7 mouse cellular contexts compared by ENCODE assay signal in the genomic region with DNA sequence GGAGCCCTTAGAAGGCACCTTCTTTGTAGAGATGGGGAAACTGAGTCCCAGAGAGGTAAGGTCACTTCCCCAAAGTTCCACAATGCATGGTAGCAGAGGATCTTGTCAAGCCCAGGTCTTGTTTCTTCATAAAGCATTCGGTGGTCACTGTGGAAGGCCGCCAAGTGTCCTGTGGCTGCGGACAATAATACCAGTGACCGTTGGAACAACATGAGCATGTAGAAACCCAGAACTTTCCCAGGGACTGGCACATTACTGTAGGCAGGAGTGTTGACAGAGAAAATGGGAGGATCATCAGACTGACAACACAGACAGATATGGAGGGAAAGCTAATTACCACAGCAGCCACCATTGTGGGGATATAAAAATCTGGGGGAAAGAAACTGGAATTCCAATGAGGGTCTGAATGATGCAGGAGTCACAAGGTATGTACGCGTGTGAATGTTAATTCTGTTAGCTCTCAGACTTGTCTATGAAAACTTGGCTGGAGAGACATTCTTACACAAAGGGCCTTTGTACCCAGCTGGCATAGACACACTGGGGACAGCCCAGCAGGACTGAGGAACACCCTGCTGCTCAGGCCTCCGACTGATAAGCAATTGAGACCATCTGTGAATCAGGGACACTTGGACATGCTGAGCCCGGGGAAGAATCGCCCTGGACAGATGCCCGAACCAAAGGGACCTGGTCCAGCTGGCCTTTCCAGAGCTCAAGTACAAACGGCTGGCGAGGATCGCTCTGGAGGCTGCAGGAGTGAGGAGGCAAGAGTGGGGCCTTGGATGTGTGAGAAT. TPM values are rescaled to one million over a fixed set of nuclear protein-coding genes. Genes with fewer than 3 reads are reported as not detected.
DNase-seq lines count a peak whose midpoint lies in the region; ATAC-seq lines count a peak whose summit lies in the region.

No protein-coding gene starts in this region.

- H3K27ac ChIP-seq in intestine, embryonic 15.5 days = no peak overlapping the region
- peak overlapping the region; percentile 64 for H3K27ac ChIP-seq in lung, embryonic 16.5 days (ENCODE audit: low read length)

- H3K9me3 ChIP-seq in intestine, embryonic 15.5 days = no peaks in the 10 kb centered on the region
- no peaks in the 10 kb centered on the region for H3K9me3 ChIP-seq in lung, embryonic 16.5 days (ENCODE audit: control insufficient read depth, low read length)

- WGBS in intestine, embryonic 15.5 days = 76% methylated on average over 13 of the region's 13 CpGs
- 44% methylated on average over 13 of the region's 13 CpGs for WGBS in lung, embryonic 16.5 days

- no peak overlapping the region for H3K9ac ChIP-seq in intestine, embryonic 15.5 days
- no peak overlapping the region for H3K9ac ChIP-seq in lung, embryonic 16.5 days (ENCODE audit: low read length)

- no peak overlapping the region for H3K4me2 ChIP-seq in intestine, embryonic 15.5 days (replicated peaks)
- no peak overlapping the region for H3K4me2 ChIP-seq in lung, embryonic 16.5 days (ENCODE audit: low read depth, low read length)

- H3K27me3 ChIP-seq in intestine, embryonic 15.5 days (replicated peaks) = no peaks in the 10 kb centered on the region
- no peaks in the 10 kb centered on the region for H3K27me3 ChIP-seq in lung, embryonic 16.5 days (ENCODE audit: control insufficient read depth, insufficient read depth, low read depth, low read length)

- ATAC-seq in intestine, embryonic 15.5 days = peak; percentile 68
- peak; percentile 90 for ATAC-seq in lung, embryonic 16.5 days (ENCODE audit: low read depth)

- peak; percentile 95 for DNase-seq in brain, adult 2 months (ENCODE audit: low read depth, low spot score)
- peak; percentile 82 to 85 for DNase-seq in cerebellum, postnatal 36 days
- DNase-seq in gastrocnemius, postnatal 25 days = peak; percentile 92
- DNase-seq in right cerebral cortex, adult 2 months (ENCODE audit: low spot score in 2 of 2) = peak; percentile 70
- DNase-seq in natural killer cell, adult 2 months (ENCODE audit: low spot score in 2 of 2) = no peak

- no peaks in the 10 kb centered on the region for H3K36me3 ChIP-seq in intestine, embryonic 15.5 days
- H3K36me3 ChIP-seq in lung, embryonic 16.5 days (ENCODE audit: control insufficient read depth, insufficient read depth, low read length) = no peaks in the 10 kb centered on the region

- H3K4me3 ChIP-seq in intestine, embryonic 15.5 days (replicated peaks) = no peak overlapping the region
- H3K4me3 ChIP-seq in lung, embryonic 16.5 days (ENCODE audit: low read length) = no peak overlapping the region

- peaks cover 4% of the 10 kb centered on the region; the same call in 1 of the 2 replicates for H3K4me1 ChIP-seq in intestine, embryonic 15.5 days (replicated peaks)
- H3K4me1 ChIP-seq in lung, embryonic 16.5 days (replicated peaks; ENCODE audit: control insufficient read depth, insufficient read depth, low read length) = peaks cover 20% of the 10 kb centered on the region

RNA-seq across cellular contexts. Expression of gene Calr4, which starts 9.3 kb away (rescaled TPM):
- total RNA-seq in gastrocnemius, postnatal 25 days (2021) = under 1 TPM in 1 of 2 experiments, not detected in 1; 0.21 TPM
- polyA plus RNA-seq in intestine, embryonic 15.5 days (2015; fragmentation: Nextera tagmentation; extraction: Ambion mirVana) = 0.13 and 0.15 TPM in 2 replicates
- 0.13 and 0.18 TPM in 2 replicates for polyA plus RNA-seq in lung, embryonic 16.5 days (2015; fragmentation: Nextera tagmentation; extraction: Ambion mirVana)

RNA-seq across cellular contexts. Expression of gene Osbpl9, which starts 22.9 kb away (rescaled TPM):
- 10 to 100 TPM; 82.3 to 98.8 TPM for total RNA-seq in gastrocnemius, postnatal 25 days (2021)
- polyA plus RNA-seq in intestine, embryonic 15.5 days (2015; fragmentation: Nextera tagmentation; extraction: Ambion mirVana) = 48.7 and 56.1 TPM in 2 replicates
- polyA plus RNA-seq in lung, embryonic 16.5 days (2015; fragmentation: Nextera tagmentation; extraction: Ambion mirVana) = 76.0 and 80.0 TPM in 2 replicates

RNA-seq across cellular contexts. Expression of gene Eps15, which starts 55.1 kb away (rescaled TPM):
- 10 to 100 TPM; 60.2 to 62.3 TPM for total RNA-seq in gastrocnemius, postnatal 25 days (2021)
- 30.4 and 35.1 TPM in 2 replicates for polyA plus RNA-seq in intestine, embryonic 15.5 days (2015; fragmentation: Nextera tagmentation; extraction: Ambion mirVana)
- 42.8 and 47.8 TPM in 2 replicates for polyA plus RNA-seq in lung, embryonic 16.5 days (2015; fragmentation: Nextera tagmentation; extraction: Ambion mirVana)

Comparison
In these comparisons a context has a peak if more than half of its experiments do, and no peak if none do; other contexts are left out.
1. DNase-seq: peak in brain, adult 2 months (single experiment), cerebellum, postnatal 36 days (2 of 2), gastrocnemius, postnatal 25 days (single experiment) and right cerebral cortex, adult 2 months (2 of 2); none in natural killer cell, adult 2 months (0 of 2).